Mouse (Mus musculus) natural killer cell, adult 2 months (primary cell): ENCODE results near the gene Kalrn.

Experiments
- DNase-seq, 2 experiments: peaks; one replicate each; pipeline ENCODE4 v3.0.0; 2022; ENCODE audit warnings: low spot score in 2 of 2

Gene Kalrn

DNA sequence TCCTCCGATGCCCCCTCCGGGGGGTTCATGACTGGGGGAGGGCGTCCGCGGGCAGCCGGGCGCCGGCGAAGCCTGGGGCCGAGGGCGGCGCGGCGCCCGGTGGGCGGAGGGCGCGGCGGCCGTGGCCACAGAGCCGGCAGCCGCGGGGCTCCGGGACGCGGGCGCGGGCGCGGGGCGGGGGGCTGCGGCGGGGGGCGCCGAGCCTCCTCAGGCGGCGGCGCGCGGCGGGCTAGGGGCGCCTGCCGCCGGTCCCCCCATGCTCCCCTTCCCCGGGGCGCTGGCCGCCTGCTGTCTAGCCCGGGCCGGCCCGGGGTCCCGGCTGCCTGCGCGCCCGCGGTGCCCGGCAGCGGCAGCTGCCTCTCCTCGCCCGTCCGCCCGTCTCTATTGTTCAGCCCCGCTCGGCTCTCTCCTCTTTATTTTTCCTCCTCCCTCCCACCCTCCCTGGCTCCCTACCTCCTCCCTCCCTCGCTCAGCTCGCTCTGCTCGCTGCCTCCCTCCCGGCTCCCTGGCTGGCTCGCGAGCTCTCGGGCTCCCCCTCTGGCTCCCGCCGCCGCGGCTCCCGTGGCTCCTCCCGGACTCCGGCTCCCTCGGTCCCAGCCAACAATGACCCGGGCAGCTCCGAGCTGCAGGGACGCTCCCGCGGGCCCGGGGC lies at the start of gene Kalrn:
Kalrn (minus strand) TSS at position 382 of the 652 bp plus-strand sequence.
- no peak for DNase-seq

DNA sequence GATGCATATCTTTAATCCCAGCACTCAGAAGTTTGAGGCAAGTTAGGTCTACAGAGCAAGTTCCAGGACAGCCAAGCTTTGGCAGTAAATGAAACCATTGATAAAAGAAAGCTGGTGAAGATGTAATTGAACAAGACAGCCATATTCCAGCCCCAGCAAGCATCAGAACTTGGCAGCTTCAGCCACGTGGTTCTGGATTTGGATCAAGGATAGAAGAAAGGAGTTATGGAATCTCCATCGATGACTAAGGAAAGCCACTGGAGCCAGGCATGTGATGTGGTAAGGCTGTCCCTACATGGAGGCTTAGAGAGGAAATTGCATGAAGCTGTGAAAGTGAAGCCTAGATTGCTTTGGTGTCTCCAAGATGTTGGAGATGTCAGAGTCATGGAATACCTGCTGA lies 40.7 kb upstream of the Kalrn start:
- DNase-seq: no peak

DNA sequence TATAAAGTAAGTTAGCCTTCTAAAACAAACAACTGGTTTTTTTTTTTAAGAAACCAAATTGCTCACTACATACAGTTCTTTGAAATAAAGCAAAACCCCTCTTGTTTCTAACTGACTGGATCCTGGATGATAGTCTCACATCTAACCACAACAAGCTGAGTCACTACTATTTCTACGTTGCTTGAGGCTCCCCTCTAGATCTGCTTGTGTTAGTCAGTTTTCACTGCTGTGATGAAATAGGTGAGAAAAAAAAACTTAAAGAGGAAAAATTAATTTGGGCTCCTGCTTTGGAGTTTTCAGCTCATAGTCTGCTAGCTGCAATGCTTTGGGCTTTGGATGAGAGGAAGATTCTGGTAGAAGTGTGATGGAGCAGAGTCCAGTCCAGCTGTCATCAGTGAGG lies 36.8 kb upstream of the Kalrn start:
- DNase-seq: no peak

- no peak for DNase-seq
Measured at GRCm38 (mm10) chr16:34605679-34606078, 32.3 kb upstream of the Kalrn start.

GRCm38 (mm10) chr16:34603854-34604253 lies 30.5 kb upstream of the Kalrn start:
- no peak for DNase-seq

- no peak for DNase-seq
Measured at GRCm38 (mm10) chr16:34603076-34603475, 29.7 kb upstream of the Kalrn start.

DNA sequence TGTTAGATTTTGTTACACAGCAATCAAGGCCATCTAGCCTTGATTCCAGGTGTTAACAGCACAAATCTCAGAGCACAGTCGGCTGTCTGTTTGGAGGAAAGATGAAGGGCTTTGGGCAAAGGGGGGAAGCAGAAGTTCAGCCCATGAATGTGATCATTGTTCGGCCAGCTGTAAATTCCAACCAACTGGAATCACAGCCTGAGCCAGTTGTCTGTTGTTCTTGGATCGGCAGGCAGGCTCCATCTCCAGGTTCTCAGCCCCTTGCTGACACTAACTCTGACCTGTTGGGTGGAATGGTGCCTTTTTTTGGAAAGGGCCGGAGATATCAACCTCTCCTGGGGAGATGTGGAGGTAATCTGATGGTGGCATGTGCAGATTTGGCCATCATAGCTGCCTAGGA lies 28.6 kb upstream of the Kalrn start:
- no peak for DNase-seq

- DNase-seq: no peak
Measured at GRCm38 (mm10) chr16:34595294-34595693, 22.0 kb upstream of the Kalrn start.

GRCm38 (mm10) chr16:34594597-34595262 lies 21.4 kb upstream of the Kalrn start:
- DNase-seq: no peak

GRCm38 (mm10) chr16:34592696-34593095 lies 19.4 kb upstream of the Kalrn start:
- no peak for DNase-seq

GRCm38 (mm10) chr16:34591934-34592333 lies 18.6 kb upstream of the Kalrn start:
- DNase-seq: no peak

DNA sequence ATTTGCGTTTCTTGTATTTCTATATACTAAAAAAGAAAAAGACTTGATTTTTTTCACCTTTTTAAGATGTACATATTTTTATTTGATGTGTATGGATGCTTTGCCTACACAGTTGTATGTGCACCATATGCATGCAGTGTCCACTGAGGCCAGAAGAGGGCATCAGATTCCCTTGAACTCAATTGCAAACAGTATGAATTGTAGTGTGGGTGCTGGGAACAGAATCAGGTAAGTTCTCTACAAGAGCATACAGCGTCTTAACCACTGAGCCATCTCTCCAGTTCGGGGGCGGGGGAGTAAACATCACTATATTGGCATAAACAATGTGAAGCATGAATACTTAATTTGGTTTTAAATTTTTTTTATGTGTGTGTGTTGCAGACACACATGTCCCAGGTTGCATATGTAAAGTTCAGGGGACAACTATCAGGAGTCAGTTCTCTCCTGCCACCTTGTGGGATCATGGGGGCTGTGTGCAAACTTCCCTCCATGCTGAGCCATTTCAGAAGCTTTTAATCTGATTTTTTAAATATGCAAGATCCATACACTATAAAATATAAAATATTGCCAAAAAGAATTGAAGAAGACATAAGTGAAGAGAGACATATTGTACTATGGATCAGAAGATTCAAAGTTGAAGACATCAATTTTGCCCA lies 6.5 kb upstream of the Kalrn start:
- DNase-seq: no peak

DNA sequence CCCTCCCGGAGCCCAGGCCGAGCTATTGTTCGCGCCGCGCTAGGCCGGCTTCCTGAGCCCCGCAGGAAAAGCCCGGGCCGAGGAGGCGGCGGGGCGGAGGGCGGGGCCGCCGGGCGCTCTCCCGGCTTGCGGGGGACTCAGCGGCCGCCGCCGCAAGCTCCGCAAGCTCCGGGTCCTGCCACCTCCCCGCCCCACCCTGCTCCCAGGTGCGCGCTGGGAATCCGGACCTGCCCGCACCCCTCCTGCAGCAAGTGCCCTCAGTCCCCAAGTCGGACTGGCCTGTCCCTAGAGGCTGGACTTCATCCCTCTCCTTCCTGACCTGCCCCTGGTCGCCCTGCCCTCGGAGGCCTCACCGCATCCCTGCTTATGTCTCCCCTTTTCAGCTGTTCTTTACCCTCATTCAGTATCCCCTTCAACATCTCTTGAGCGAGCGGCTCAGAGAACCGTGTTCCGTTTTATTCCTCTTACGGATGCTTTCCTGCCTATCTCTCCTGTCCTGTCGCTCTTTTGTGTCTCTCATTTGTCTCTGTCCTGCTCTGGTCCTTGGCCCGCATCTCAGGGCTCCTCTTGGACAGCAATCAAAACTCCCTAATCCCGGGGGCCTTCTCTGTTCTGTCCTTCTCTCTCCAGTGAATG lies 642 bp upstream of the Kalrn start:
- no peak for DNase-seq

DNA sequence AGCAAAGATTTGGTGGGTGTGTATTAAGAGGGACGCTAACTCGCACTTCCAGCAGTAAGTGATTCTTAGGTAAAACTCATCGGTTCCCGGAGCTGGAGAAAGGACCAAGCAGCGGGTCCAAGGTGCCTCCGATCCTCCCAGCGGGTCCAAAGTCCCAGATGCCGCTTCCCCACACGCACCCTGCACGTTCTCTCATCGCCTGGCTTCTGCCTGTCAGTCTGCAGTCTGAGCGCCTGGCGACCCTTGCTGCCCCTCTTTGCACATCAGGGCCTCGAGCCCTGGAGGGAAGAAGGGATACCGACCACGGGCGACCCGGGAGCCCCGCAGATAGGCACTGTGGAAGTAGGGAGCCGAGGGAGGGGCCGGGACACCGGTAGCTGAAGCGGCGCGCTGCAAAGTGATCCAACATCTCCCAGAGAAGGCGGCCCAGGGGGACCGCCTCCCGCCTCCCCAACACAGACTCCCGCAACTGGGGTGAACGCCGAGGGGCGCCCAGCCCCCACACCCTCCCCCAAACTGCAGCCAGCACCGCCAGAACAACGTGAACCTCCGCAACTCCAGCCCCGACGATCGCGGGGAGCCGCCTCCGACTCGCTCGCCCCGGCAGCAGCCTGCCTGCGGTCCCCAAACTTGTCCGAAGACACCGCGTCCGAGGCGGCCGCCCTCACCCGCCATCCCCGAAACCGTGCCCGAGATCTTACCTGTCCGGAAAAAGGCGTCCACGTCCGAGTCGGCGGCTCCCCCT lies 754 bp downstream of the Kalrn start:
- DNase-seq: no peak

- no peak for DNase-seq
Measured at GRCm38 (mm10) chr16:34571931-34572405, 1.4 kb downstream of the Kalrn start.

DNA sequence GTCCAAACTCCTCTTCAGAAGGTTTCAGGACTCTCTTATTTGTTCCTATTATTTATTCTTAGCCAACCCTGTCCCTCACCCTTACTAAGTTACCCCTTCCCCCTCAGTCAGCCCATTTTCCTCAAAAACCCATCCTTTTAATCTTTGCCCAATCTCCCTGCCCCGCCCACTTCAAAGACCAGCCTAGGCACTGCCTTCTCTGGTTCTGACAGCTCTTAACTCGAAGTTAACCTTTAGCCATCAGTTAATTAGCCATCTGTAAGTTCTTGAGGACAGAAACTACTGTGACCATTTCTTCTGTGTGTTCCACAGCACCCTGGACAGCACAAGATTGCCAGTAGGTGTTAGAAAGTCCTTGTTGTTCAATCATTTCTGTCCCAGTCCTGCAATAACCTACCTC lies 3.4 kb downstream of the Kalrn start:
- DNase-seq: no peak

DNA sequence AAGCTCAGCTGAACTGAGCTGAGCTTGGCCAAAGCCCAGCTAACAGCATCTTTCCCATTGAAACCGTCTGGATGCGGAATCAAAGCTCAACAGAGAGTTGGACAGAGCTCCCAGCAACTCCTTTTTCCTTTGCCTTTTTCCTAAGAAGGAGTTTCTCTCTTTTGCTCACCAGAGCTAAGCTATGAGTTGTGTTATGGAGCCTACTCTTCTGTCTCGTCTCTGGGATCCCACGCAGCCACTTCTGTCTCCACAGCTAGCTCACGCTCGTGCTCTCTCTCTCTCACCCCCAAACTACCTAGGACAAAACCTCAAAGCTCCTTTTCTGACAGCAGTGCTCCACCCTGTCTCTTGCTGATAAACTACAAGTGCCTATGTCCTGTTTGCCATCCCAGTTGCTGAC lies 4.5 kb downstream of the Kalrn start:
- no peak for DNase-seq

DNA sequence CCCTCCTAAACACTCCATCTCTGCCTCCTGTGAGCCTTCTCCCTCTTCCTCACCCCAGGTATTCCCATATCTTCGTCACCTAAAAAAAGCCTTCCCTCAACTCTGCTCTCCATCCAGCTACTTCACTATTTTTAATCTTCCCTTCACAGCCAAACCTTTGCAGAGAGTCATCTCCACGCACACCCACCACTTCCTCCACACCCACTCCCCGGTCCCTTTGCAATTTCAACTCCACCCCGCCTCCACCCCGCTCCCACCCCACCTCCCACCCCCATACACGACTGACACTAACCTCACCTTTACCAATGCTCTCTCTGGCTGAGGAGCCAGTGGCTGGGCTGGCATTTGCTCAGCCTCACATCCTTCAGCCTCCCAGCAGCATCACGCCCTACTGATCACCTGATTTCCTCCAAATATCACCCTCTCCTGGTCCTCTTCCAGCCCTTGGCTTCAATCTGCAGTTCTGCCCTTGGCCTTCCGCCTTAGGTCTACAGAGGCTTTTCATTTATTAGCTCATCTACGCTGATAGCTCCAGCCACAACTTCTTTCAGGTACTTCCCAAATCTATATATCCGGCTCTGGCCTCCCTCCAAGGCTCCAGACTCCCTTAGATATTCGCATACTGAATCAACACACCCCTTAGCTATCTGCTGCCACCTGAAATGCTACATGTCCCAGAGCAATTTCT lies 9.6 kb downstream of the Kalrn start:
- DNase-seq: no peak

DNA sequence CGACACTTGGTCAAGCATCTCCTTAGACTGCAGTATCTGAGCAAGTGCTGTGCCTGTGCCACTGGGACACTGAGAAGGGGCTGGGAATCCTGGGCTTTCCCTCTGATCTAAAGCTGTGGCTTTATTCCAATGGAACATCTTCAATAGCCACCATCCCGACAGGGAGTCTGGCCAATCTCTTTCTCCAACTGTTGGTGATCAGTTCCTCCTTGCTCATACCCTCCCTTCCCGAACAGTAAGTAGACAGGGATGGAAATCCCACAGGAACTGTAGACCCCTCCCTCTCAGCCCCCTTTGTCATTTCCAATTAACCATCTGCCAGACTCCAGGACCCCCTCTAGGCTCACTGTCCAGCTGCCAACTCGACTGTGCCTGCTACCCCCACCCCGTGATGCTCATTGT lies 11.6 kb downstream of the Kalrn start:
- no peak for DNase-seq

GRCm38 (mm10) chr16:34560814-34561213 lies 12.5 kb downstream of the Kalrn start:
- no peak for DNase-seq

GRCm38 (mm10) chr16:34560411-34560810 lies 12.9 kb downstream of the Kalrn start:
- DNase-seq: no peak
